Mouse (Mus musculus): Measurements from ENCODE around the gene Focad.

Focad gene

GRCm38 (mm10) chr4:88094062-88094767, at the start of gene Focad:
Gene Focad (plus strand): TSS chr4:88094629.
- peak; percentile 97 to 98 for DNase-seq (ENCODE audit: low spot score in 2 of 2)

DNA sequence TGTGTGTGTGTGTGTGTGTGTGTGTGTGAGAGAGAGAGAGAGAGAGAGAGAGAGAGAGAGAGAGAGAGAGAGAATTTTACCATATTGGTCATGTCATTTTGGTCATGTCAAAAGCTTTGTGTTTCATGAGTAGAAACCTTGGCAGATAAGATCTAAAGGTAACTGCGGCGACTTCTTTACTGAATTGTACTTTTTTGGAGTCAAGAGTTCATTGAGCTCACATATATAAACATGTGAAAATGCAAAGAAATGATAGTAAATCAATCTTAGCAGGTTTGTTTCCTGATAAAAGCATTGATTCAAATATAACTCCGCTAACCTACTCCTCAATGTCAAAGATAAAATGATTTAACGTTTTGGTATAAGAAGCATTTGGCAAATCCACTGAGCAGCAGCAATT, 49.3 kb upstream of the Focad start:
- DNase-seq (ENCODE audit: low spot score in 2 of 2), result no peak

DNA sequence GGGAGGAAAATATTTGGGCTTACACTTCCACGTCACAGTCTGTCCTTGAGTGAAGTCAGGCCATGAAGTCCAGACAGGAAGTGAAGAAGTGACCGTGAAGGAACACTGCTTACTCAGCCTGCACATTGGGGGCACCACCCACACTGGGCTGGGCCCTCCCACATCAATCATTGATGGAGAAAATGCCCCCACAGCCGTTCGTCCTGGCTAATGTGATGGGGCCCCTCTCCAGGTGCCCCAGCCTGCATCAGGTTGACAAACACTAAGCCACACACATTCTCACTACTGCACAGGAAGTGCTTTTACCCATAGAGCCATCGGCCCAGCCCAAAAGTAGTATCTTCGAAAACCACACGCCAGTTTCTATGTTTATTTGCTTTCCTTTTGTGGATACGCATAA, 48.1 kb upstream of the Focad start:
- DNase-seq (ENCODE audit: low spot score in 2 of 2), result no peak

DNA sequence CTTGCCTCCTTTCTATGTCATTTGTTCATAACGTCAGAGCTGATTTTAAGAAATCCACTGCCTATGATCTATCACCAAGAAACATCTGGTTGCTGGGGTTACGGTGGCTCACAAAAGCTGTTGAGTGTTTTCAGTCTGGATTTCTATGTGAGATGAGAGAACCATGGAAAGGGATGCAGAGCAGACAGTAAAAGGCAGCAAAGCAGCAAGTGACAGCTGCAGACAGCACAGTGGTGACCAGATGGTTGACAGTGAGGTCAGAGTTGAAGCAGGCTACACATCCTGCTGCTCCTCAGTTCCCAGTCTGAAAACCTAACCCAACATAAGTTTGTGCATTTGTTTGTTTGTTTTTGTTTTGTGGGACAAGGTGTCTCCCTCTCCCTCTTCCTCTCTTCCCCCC, 19.0 kb upstream of the Focad start:
- DNase-seq (ENCODE audit: low spot score in 2 of 2), result no peak

GRCm38 (mm10) chr4:88078983-88079382, 15.4 kb upstream of the Focad start:
- no peak for DNase-seq (ENCODE audit: low spot score in 2 of 2)

DNA sequence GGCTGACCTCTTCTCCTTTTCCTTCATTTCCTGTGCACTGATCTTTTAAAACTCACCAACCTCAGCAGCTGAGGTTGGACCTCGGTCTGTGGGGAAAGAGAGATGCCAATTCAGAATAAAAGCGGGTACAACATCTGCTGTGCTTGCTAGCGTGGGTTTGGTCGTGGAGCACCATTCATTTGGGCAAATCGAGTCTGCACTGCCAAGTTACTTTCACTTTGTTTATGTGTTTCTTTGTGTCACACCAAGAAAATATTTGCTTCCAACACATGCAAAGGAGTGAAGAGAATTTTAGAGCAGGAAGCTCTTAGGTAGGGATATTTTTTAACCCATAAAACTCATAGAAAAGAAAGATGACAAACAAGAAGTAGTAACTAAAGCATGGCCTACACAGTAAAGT, 13.0 kb upstream of the Focad start:
- DNase-seq (ENCODE audit: low spot score in 2 of 2), result no peak

DNA sequence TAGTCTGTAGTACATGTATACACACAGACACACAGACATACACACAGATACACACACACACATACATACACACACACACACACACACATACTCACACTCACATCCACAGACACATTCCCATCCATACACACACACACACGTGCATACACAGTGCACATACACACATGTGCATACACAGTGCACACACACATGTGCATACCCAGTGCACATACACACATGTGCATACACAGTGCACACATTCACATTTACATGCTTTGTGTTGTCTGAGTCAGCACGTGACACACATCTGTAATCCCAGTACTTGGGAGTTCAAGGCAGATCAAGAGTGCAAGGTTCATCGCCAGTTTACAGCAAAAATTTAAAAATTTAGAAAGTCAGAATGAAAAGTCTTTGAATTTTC, 12.5 kb upstream of the Focad start:
- no peak for DNase-seq (ENCODE audit: low spot score in 2 of 2)

DNA sequence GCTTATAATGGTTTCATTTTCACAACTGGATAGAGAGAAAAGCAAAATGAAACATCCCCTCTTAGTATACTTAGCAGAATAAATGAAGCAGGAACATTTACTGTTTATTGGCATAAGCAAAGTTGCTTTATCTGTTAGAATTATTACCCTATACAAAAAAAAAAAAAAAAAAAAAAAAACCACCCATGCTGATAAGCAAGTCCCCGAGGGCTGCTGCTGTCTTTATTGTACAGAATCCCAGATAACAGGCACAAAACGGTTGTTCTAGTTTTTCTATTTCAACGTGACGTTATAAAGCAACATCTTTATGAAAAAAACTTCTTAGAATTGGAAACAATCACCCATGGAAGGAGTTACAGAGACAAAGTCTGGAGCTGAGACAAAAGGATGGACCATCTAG, 12.0 kb upstream of the Focad start:
- DNase-seq (ENCODE audit: low spot score in 2 of 2), result no peak

DNA sequence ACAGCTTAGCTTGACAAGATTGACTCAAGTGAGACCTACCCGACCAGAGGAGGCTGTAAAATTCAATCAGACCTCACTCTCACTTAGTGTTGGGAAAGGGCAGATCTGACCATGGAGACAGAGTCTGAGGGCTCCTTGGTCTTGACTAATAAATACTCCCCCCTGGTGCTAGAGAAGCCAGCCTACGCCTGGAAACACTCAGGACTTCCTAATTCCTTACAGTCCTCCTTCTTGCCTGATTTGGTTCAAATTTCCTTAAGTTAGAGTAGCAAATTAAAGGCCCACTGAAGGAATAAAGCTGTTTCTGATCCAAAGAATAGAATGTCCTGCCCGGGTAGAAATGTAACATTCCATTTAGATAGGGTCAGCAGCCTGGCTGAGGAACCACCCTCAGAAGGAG, 10.6 kb upstream of the Focad start:
- no peak for DNase-seq (ENCODE audit: low spot score in 2 of 2)

GRCm38 (mm10) chr4:88090316-88090715, 4.1 kb upstream of the Focad start:
- no peak for DNase-seq (ENCODE audit: low spot score in 2 of 2)

- no peak for DNase-seq (ENCODE audit: low spot score in 2 of 2)
These were observed 465 bp downstream of the Focad start for GRCm38 (mm10) chr4:88094768-88095420.

DNA sequence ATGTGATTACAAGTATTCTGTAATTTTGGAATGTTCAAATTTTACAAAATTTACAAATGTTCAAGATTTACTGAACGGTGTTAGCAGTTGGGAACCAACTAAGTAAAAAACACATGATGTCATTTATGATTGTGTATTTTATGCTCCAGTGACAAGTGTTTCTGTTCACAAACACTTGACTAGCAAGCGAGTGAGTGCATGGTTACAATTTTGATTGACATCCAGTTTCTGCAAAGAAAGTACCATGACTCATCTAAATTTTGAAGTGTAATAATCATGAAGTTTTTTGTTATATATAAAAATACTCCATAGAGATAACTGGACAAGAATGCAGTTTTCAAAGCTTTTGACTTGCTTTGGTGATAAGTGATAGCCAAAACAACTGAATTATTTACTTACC, 1.3 kb downstream of the Focad start:
- no peak for DNase-seq (ENCODE audit: low spot score in 2 of 2)

GRCm38 (mm10) chr4:88108585-88108984, 14.2 kb downstream of the Focad start:
- no peak for DNase-seq (ENCODE audit: low spot score in 2 of 2)

- no peak for DNase-seq (ENCODE audit: low spot score in 2 of 2)
These were observed 22.9 kb downstream of the Focad start for GRCm38 (mm10) chr4:88117331-88117730.

DNA sequence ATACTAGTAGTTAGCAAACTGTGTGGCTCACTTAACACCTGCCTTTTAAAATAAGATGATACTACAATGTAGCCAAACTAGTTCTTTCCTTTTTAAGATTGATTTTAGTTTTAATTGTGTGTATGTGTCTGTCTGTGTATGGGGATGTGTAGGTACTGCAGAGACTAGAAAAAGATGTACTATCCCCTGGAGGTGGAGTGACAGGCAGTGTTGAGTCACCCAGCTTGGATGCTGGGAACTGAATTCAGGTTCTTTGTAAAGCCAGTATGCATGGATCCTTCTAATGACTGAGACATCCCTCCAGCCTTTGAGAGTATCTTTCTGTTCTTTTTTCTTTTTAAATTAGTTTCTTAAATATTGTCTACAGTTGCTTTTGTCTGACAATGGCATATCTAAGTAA, 23.5 kb downstream of the Focad start:
- no peak for DNase-seq (ENCODE audit: low spot score in 2 of 2)

DNA sequence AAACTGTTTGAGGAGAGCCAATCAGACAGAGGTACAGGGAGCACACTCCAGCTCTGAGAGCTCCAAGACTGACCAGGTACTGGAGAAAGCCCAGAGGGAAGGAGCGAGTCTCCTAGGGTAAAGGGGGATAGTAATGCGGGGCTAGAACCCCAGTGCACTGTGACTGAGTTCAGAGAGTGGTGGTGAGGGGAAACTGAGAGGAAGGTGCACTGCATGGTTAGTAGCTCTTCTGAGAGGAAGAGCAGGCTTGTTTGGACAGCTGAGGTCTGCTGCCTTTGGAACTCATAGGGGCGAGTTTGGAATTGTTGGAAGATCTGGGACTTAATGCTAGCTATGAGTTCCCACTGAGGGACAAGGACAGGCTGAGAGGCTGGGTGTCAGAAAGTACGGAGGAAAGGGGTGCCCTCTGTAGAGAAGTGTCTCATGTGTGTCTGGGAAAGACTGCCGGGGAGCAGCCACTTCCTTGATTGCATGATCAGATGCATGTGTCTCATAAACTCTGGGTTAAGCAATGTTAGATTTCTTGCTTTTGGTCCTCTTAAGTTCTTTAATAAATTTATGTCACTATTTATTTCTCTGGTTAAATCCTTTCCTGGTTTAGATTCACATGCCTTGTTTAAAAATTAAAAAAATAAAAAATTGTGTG, 24.4 kb downstream of the Focad start:
- no peak for DNase-seq (ENCODE audit: low spot score in 2 of 2)

DNA sequence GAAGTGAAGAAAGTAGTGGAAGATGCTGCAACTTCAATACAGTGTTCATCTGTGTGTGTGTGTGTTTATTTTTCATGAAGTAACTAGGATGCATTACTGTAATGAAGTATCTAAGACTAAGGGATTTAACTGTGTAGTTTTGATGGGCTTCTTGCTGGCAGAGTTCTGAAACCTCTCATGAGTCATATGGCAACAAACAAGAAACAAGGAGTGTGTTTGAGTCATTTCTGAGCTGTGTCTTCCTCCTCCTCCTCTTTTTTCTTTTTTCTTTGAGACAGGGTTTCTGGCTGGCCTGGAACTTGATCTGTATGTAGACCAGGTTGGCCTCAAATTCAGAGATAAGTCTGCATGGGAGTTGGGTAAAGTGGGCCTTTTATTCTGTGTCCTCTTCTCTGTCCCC, 25.7 kb downstream of the Focad start:
- no peak for DNase-seq (ENCODE audit: low spot score in 2 of 2)

- DNase-seq (ENCODE audit: low spot score in 2 of 2), result no peak
These were observed 28.0 kb downstream of the Focad start for GRCm38 (mm10) chr4:88122472-88122871.

GRCm38 (mm10) chr4:88135936-88136335, 41.5 kb downstream of the Focad start:
- no peak for DNase-seq (ENCODE audit: low spot score in 2 of 2)

DNA sequence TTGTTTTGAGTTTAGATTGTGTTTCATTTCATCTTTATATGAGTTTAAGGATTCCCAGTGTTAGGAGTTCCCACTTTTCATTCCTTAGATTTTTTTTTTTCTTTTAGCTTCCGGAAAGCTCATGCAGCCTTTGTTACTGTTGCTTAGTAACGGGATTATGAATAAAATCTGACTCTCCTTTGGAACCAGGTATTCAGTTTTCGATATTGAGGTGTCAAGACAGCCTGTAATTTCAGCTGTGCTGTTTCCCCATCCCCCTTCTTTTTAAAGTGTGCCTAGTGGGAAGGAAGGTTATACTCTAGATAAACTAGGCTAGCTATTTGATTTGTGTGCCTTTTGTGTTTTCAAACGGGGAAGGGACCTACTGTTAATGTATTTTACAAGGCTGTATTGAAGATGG, 42.1 kb downstream of the Focad start:
- DNase-seq (ENCODE audit: low spot score in 2 of 2), result no peak

DNA sequence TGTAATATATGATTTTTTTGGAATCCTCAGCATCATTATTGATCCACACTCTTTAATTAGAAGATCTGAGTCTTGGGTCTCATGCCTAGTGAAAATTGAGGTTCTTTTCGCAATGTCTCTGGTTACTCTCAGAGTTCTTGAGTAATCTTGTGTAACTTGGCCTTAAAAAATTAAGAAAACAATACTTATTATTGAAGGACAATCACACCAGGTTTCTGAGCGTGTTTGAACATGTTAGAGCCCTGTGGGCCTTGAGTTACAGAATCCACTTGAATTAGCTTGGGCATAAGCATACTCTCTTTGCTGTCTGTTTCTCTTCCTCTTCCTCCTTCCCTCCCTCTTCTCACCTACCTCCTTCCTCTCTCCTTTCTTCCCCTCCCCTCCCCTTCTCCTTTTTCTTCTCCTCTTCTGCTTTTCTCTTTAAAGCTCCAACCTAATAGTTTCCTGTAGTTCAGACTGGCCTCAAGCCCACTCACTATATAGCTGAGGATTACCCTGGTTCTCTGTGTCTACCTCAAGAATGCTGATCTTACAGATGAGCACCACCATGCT, 44.0 kb downstream of the Focad start:
- no peak for DNase-seq (ENCODE audit: low spot score in 2 of 2)

GRCm38 (mm10) chr4:88149462-88149861, 55.0 kb downstream of the Focad start:
- DNase-seq (ENCODE audit: low spot score in 2 of 2), result no peak
